Mouse (Mus musculus): ENCODE measurements around the gene Ppp6c. TPM values are rescaled to one million over a fixed set of nuclear protein-coding genes. Genes with fewer than 3 reads are reported as not detected.

The Ppp6c gene
- polyA plus RNA-seq, 1 experiment from 2014 or later, result 82.7 TPM

DNA sequence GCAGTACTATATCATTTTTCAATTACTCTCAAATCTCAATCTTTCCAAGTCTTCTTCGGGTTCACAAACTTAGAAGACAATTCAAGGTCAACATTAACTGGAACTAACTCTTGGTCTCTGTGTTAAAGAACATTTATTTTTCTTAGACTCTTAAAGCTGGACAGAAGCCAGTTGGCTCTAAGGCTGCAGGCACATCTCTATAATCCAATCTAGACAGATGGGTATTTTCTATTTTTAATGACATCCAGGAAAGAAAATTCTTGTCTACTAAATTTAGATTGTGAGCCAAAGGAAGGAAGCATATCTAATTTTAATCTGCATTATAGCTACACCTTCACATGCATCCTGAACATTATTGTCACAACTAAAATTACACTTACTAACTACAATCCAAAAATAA lies 68.3 kb downstream of the Ppp6c start:
- Histone ChIP-seq H3K9me3 (ENCODE audit: control insufficient read depth, low read length) (no peaks in the 10 kb centered on the region), H3K27ac (ENCODE audit: low read depth, low read length) (no peak overlapping the region), H3K4me2 (no peak overlapping the region), H3K27me3 (replicated peaks; ENCODE audit: control insufficient read depth, insufficient read depth, low read length) (no peaks in the 10 kb centered on the region), H3K4me1 (replicated peaks; ENCODE audit: control insufficient read depth, insufficient read depth, low read length) (peaks cover 3% of the 10 kb centered on the region; the same call in 1 of the 2 replicates), H3K36me3 (ENCODE audit: control insufficient read depth, insufficient read depth, low read length) (no peaks in the 10 kb centered on the region), H3K4me3 (ENCODE audit: low read depth, low read length) (no peak overlapping the region), H3K9ac (ENCODE audit: low read depth, low read length) (no peak overlapping the region)
- ATAC-seq (replicated peaks; ENCODE audit: low FRiP score), result no peak
- 90% methylated on average over 1 of the region's 1 CpGs for WGBS
- no peak for DNase-seq (ENCODE audit: low spot score)

- Histone ChIP-seq H3K36me3 (ENCODE audit: control insufficient read depth, insufficient read depth, low read length) (no peaks in the 10 kb centered on the region), H3K4me1 (replicated peaks; ENCODE audit: control insufficient read depth, insufficient read depth, low read length) (peaks cover 3% of the 10 kb centered on the region; the same call in 1 of the 2 replicates), H3K9me3 (ENCODE audit: control insufficient read depth, low read length) (no peaks in the 10 kb centered on the region), H3K27me3 (replicated peaks; ENCODE audit: control insufficient read depth, insufficient read depth, low read length) (no peaks in the 10 kb centered on the region), H3K9ac (ENCODE audit: low read depth, low read length) (no peak overlapping the region), H3K4me2 (no peak overlapping the region), H3K4me3 (ENCODE audit: low read depth, low read length) (no peak overlapping the region), H3K27ac (ENCODE audit: low read depth, low read length) (no peak overlapping the region)
- no peak for ATAC-seq (replicated peaks; ENCODE audit: low FRiP score)
- no peak for DNase-seq (ENCODE audit: low spot score)
- 67% methylated on average over 1 of the region's 1 CpGs for WGBS
Observed at GRCm38 (mm10) chr2:39156821-39157220, 69.4 kb downstream of the Ppp6c start.

GRCm38 (mm10) chr2:39150943-39151342 lies 75.3 kb downstream of the Ppp6c start:
- H3K9ac ChIP-seq (ENCODE audit: low read depth, low read length), result no peak overlapping the region
- no peaks in the 10 kb centered on the region for H3K9me3 ChIP-seq (ENCODE audit: control insufficient read depth, low read length)
- no peaks in the 10 kb centered on the region for H3K36me3 ChIP-seq (ENCODE audit: control insufficient read depth, insufficient read depth, low read length)
- H3K4me3 ChIP-seq (ENCODE audit: low read depth, low read length), result no peak overlapping the region
- no peak overlapping the region for H3K27ac ChIP-seq (ENCODE audit: low read depth, low read length)
- H3K4me2 ChIP-seq, result no peak overlapping the region
- ATAC-seq (replicated peaks; ENCODE audit: low FRiP score), result no peak
- DNase-seq (ENCODE audit: low spot score), result no peak
- H3K27me3 ChIP-seq (replicated peaks; ENCODE audit: control insufficient read depth, insufficient read depth, low read length), result no peaks in the 10 kb centered on the region
- H3K4me1 ChIP-seq (replicated peaks; ENCODE audit: control insufficient read depth, insufficient read depth, low read length), result peaks cover 3% of the 10 kb centered on the region; the same call in 1 of the 2 replicates
- WGBS, result 69% methylated on average over 2 of the region's 2 CpGs

GRCm38 (mm10) chr2:39148075-39148474 lies 78.2 kb downstream of the Ppp6c start:
- no peak overlapping the region for H3K4me3 ChIP-seq (ENCODE audit: low read depth, low read length)
- DNase-seq (ENCODE audit: low spot score) (no peak), ATAC-seq (replicated peaks; ENCODE audit: low FRiP score) (peak; percentile 77)
- H3K27me3 ChIP-seq (replicated peaks; ENCODE audit: control insufficient read depth, insufficient read depth, low read length), result no peaks in the 10 kb centered on the region
- WGBS, result 32% methylated on average over 2 of the region's 2 CpGs
- no peaks in the 10 kb centered on the region for H3K36me3 ChIP-seq (ENCODE audit: control insufficient read depth, insufficient read depth, low read length)
- H3K9ac ChIP-seq (ENCODE audit: low read depth, low read length), result no peak overlapping the region
- H3K27ac ChIP-seq (ENCODE audit: low read depth, low read length), result no peak overlapping the region
- no peaks in the 10 kb centered on the region for H3K4me1 ChIP-seq (replicated peaks; ENCODE audit: control insufficient read depth, insufficient read depth, low read length)
- no peaks in the 10 kb centered on the region for H3K9me3 ChIP-seq (ENCODE audit: control insufficient read depth, low read length)
- H3K4me2 ChIP-seq, result no peak overlapping the region; the same call in 1 of the 2 replicates

DNA sequence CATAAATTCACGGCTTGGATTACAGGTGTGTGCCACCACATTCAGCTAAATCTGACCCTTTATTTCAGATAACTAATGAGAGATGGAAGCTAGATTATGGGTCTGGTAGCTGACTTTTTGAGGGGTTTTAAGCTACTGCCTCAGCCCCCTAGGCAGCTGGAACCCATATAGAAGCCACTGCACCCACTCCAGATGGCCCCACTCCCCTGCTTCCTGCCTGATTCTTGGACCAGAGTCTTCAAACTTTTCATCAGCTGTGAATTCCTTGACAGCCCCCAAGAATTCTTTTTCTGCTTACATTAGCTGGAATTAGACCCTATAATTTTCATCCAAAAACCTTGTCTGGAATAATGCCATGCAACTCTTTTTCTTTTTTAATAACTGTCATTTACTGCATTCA lies 79.8 kb downstream of the Ppp6c start:
- H3K4me1 ChIP-seq (replicated peaks; ENCODE audit: control insufficient read depth, insufficient read depth, low read length), result no peaks in the 10 kb centered on the region
- H3K9me3 ChIP-seq (ENCODE audit: control insufficient read depth, low read length), result no peaks in the 10 kb centered on the region
- H3K27me3 ChIP-seq (replicated peaks; ENCODE audit: control insufficient read depth, insufficient read depth, low read length), result no peaks in the 10 kb centered on the region
- H3K36me3 ChIP-seq (ENCODE audit: control insufficient read depth, insufficient read depth, low read length), result no peaks in the 10 kb centered on the region
- 92% methylated on average over 1 of the region's 1 CpGs for WGBS
- no peak overlapping the region for H3K4me3 ChIP-seq (ENCODE audit: low read depth, low read length)
- no peak overlapping the region for H3K9ac ChIP-seq (ENCODE audit: low read depth, low read length)
- ATAC-seq (replicated peaks; ENCODE audit: low FRiP score), result no peak
- no peak for DNase-seq (ENCODE audit: low spot score)
- no peak overlapping the region for H3K27ac ChIP-seq (ENCODE audit: low read depth, low read length)
- H3K4me2 ChIP-seq, result no peak overlapping the region

Other genes with a start within 250 kb of the Ppp6c start
- gene Wdr38, start 229.0 kb downstream of the Ppp6c start, polyA plus RNA-seq (2014; fragmentation: Nextera tagmentation; extraction: Ambion mirVana), result 1.4 TPM in 2 replicates
- gene Arpc5l, start 221.1 kb downstream of the Ppp6c start, polyA plus RNA-seq (2014; fragmentation: Nextera tagmentation; extraction: Ambion mirVana), result 113 and 128 TPM in 2 replicates
- 1,321 and 1,382 TPM in 2 replicates for gene Rpl35, start 220.8 kb downstream of the Ppp6c start, polyA plus RNA-seq (2014; fragmentation: Nextera tagmentation; extraction: Ambion mirVana)
- 18.2 and 20.8 TPM in 2 replicates for gene Golga1, start 160.9 kb downstream of the Ppp6c start, polyA plus RNA-seq (2014; fragmentation: Nextera tagmentation; extraction: Ambion mirVana)
- gene Scai, start 35.7 kb downstream of the Ppp6c start, polyA plus RNA-seq (2014; fragmentation: Nextera tagmentation; extraction: Ambion mirVana), result 4.7 and 5.1 TPM in 2 replicates